ENCODE assay signal across 8 mouse cellular contexts in genomic region chr2:32712934-32713817, GRCm38 (mm10). TPM values are rescaled to one million over a fixed set of nuclear protein-coding genes. Genes with fewer than 3 reads are reported as not detected.
A peak's percentile ranks its signal among the peaks of the same experiment; 100 is the strongest.
DNase-seq lines count a peak whose midpoint lies in the region; ATAC-seq lines count a peak whose summit lies in the region.

Cdk9 (minus strand) TSS chr2:32713076.

- intact Hi-C loops in gastrocnemius, postnatal 14 days (cut with DNase I; ENCODE audit: low total_unique reads): no loop called here
- intact Hi-C loops in left cerebral cortex, postnatal 10 days (cut with DNase I): loop anchor here (1.0 to 5.0 kb wide), 2 partner anchors 44 to 144 kb away; partner anchors contain the start of gene Tor2a

- peak; percentile 64 for ATAC-seq in inflammation-experienced regulatory T-cells, adult 6 months
- peak; percentile 76 for ATAC-seq in megakaryocyte-erythroid progenitor cell, adult 5-6 weeks (replicated peaks; ENCODE audit: low FRiP score, low TSS enrichment, poor library complexity, severe bottlenecking)

- peak; percentile 93 for DNase-seq in adipocyte (ENCODE audit: low spot score)
- peak; percentile 95 for DNase-seq in embryo, embryonic 10 days (ENCODE audit: low spot score)
- peak; percentile 93 for DNase-seq in gastrocnemius, postnatal 14 days
- DNase-seq in left cerebral cortex, postnatal 10 days (ENCODE audit: extremely low spot score in 1 of 2, low spot score in 2 of 2): peak; percentile 88 to 95
- peak; percentile 94 for DNase-seq in right cerebral cortex, postnatal 25 days
- DNase-seq in urinary bladder, postnatal 4 days (ENCODE audit: low spot score in 2 of 2): peak; percentile 92 to 93

RNA-seq across cellular contexts. Expression of gene Cdk9, which starts in this region (rescaled TPM):
- total RNA-seq in gastrocnemius, postnatal 14 days (2021): 10 to 100 TPM; 21.3 to 23.9 TPM
- 10 to 100 TPM; 21.2 to 31.2 (median 30.4) TPM for polyA plus RNA-seq in inflammation-experienced regulatory T-cells, adult 6 months (2017; shearing (Covaris generic))
- 10 to 100 TPM; 89.3 to 92.5 TPM for total RNA-seq in left cerebral cortex, postnatal 10 days (2021)
- total RNA-seq in megakaryocyte-erythroid progenitor cell, adult 5-6 weeks (2014; fragmentation: Nextera tagmentation): 95.7 and 133 TPM in 2 replicates
- total RNA-seq in megakaryocyte-erythroid progenitor cell, adult 5-6 weeks (2017): 29.6 and 46.5 TPM in 2 replicates

Comparison
In these comparisons a context has a peak if more than half of its experiments do, and no peak if none do; other contexts are left out.
1. Peak in every context shown above with its lines: DNase-seq and ATAC-seq.